Mouse (Mus musculus) forebrain, postnatal 0 days (tissue): ENCODE measurements around the gene Noc2l. TPM values are rescaled to one million over a fixed set of nuclear protein-coding genes. Genes with fewer than 3 reads are reported as not detected.

Experiments
- ATAC-seq: fragments of 200-750 bp; cut with Nextera tagmentation; 2 replicates; pipeline ENCODE4 v1.8.0; 2017; ENCODE audit warnings: mild to moderate bottlenecking, moderate library complexity
- DNase-seq: peaks from one replicate; pipeline ENCODE4 v3.0.0-alpha.2; 2015
- H3K27ac ChIP-seq: fragments of 300-500 bp; sonication (generic); 2 replicates; pipeline ENCODE4 v1.5.1; 2014; ENCODE audit warnings: low read depth, mild to moderate bottlenecking, antibody characterized with exemption, low read length, moderate library complexity, mixed read lengths
- H3K27me3 ChIP-seq: fragments of 300-500 bp; sonication (generic); 2 replicates; pipeline ENCODE4 v1.6.1; 2014; ENCODE audit warnings: mild to moderate bottlenecking, low read length, mixed read lengths; ENCODE audit not compliant: insufficient read depth
- H3K36me3 ChIP-seq: fragments of 300-500 bp; sonication (generic); 2 replicates; pipeline ENCODE4 v1.6.1; 2014; ENCODE audit warnings: mild to moderate bottlenecking, moderate library complexity; ENCODE audit not compliant: insufficient read depth
- H3K4me1 ChIP-seq: fragments of 300-500 bp; sonication (generic); 2 replicates; pipeline ENCODE4 v1.6.1; 2014; ENCODE audit warnings: antibody characterized with exemption; ENCODE audit not compliant: insufficient read depth
- H3K4me2 ChIP-seq: fragments of 300-500 bp; sonication (generic); 2 replicates; pipeline ENCODE4 v1.6.1; 2014; ENCODE audit warnings: low read depth, mild to moderate bottlenecking, moderate library complexity
- H3K4me3 ChIP-seq: fragments of 300-500 bp; sonication (generic); 2 replicates; pipeline ENCODE4 v1.5.1; 2014; ENCODE audit warnings: low read depth, low read length, mixed read lengths
- H3K9ac ChIP-seq: fragments of 300-500 bp; sonication (generic); 2 replicates; pipeline ENCODE4 v1.6.1; 2014; ENCODE audit warnings: mild to moderate bottlenecking
- H3K9me3 ChIP-seq: fragments of 300-500 bp; sonication (generic); 2 replicates; pipeline ENCODE4 v1.6.1; 2016; ENCODE audit warnings: low read length
- CTCF ChIP-seq: sonication (generic); IDR thresholded peaks from 2 replicates; pipeline ENCODE4 v1.5.1; 2016; ENCODE audit warnings: antibody characterized with exemption, control low read depth, low read depth
- WGBS: fragments of 180-500 bp; shearing (Covaris S2); extraction: QIAGEN DNeasy Blood & Tissue Kit; methylation state at CpG from one replicate; pipeline ENCODE4 v1.1.7; 2014; 5-methylcytosine and 5-hydroxymethylcytosine counted together
- polyA plus RNA-seq: library from polyadenylated mRNA; unstranded; fragments of >200 nt; fragmentation: Nextera tagmentation; extraction: Ambion mirVana; gene quantifications from 2 replicates; pipeline ENCODE4 v1.2.1, GENCODE M21; 2015
- total RNA-seq: library from RNA; depleted of rRNA; stranded (reverse); fragments of >200 nt; gene quantifications from 2 replicates; pipeline ENCODE4 v1.2.3, GENCODE M21; 2014; rRNA removed

Gene Noc2l
- total RNA-seq (80.7 and 83.9 TPM in 2 replicates), polyA plus RNA-seq (50.9 and 52.9 TPM in 2 replicates)

DNA sequence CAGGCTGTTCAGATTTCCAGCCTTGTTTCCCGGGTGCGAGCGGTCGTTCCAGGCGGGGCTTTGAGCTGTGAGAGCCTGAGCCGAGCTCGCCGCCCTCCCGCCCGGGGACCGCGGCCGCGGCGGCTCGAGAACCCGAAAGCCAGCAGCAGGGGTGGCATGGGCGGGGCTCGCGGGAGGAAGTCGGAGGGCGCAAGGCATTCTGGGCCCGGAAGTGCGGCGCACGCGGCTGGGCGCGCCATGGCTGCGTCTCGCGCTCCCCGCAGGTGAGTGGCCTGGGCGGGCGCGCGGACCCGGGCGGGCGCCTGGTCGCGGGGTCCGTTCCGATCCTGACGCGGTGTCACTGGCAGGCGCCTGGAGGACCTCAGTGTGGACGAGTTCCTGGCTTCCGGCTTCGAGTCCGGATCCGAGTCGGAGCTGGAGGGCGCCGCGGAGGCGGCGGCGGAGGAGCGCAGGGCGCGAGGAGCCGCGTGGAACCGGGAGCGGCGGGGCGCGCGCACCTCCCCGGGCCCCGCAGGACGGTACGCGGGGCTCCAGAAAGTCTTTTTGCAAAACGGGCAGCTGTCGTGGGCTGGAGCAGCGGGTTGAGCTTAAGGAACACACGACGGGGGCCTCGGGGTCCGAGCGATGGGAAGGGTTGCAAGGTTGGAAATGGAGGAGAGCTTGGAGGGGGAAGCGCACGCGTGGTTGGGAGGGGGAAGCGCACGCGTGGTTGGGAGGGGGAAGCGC lies at the start of gene Noc2l:
Gene Noc2l (plus strand): TSS at position 203 of the 726 bp plus-strand sequence.
- H3K4me2 ChIP-seq, result peak within 1 kb of the TSS; percentile 87
- no peaks in the 10 kb centered on the region for H3K27me3 ChIP-seq
- DNase-seq (peak; percentile 95), ATAC-seq (peak; percentile 91)
- peak within 1 kb of the TSS; percentile 88 for H3K27ac ChIP-seq
- peak within 1 kb of the TSS; percentile 79 for H3K9ac ChIP-seq
- H3K4me1 ChIP-seq, result peaks cover 8% of the 10 kb centered on the region; the same call in 1 of the 2 replicates
- no peak for TF ChIP-seq CTCF
- under 1% methylated on average over 89 of the region's 90 CpGs for WGBS
- H3K4me3 ChIP-seq, result peak within 1 kb of the TSS; percentile 89
- H3K9me3 ChIP-seq, result no peaks in the 10 kb centered on the region
- peaks cover 55% of the 10 kb centered on the region for H3K36me3 ChIP-seq

DNA sequence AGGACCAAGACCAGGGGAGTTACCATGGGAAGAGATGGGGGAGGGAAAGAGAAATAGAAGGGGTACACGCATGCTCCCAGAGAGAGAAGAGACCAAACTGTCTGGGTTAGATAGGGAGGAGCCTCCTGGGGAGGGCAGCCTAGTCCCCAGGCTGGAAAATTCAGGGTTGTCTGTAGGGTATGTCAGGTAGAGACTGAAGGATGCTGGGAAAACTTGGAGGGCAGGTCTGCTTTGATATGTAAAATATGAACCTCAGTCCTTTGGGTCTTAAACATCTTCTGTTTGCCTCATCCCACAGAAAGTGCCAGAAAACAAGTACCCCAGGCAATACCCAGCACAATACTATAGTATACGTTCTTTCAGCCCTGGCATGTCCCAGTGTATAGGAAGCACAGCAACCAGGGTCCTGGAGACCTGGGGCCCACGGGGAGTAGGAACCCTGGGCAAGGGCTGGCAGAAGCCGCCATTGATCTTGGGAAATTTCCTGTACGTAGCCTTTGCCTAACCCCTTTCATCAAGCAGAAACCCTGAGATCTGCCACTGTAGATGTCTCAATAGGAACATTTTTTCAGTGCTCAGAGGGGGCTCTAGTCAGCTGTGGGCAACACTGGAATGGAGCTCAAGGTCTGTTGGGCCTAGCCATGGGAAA lies 47.5 kb upstream of the Noc2l start:
- H3K9me3 ChIP-seq, result no peaks in the 10 kb centered on the region
- peak overlapping the region; percentile 64 for H3K27ac ChIP-seq
- H3K4me3 ChIP-seq, result no peak overlapping the region
- 0 out of 2 replicates have a peak, but pooled peaks have one; percentile 5 for TF ChIP-seq CTCF
- DNase-seq, result no peak
- no peak overlapping the region for H3K4me2 ChIP-seq
- H3K27me3 ChIP-seq, result no peaks in the 10 kb centered on the region
- H3K36me3 ChIP-seq, result peaks cover 25% of the 10 kb centered on the region; the same call in 1 of the 2 replicates
- 24% methylated on average over 5 of the region's 5 CpGs for WGBS
- H3K4me1 ChIP-seq, result peaks cover 50% of the 10 kb centered on the region
- ATAC-seq, result no peak
- H3K9ac ChIP-seq, result no peak overlapping the region

DNA sequence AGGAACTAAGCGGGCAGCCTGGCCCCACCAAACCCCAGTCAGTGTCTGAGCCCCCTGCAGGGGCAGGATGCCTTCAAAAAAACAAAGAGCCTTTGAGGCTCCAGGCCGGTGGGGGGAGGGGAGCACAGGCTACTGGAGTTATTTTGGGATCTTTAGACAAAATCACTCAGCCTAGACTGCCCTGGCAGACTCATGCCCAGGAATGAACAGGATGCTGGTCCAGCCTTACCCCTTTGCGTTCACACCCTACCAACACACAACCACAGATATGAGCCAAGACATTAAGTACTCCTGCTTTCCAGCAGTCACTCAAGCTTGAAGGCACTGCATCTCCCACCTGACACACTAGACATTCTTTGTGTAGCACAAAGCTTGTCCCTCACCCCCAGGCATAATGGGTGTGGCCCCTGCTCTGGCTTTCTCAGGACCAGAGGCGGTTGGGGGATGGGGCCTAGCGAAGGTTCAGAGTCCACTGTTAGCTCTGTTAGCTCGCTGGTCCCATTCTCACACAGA lies 46.9 kb upstream of the Noc2l start:
- ATAC-seq (peak; percentile 24), DNase-seq (peak; percentile 56)
- peaks cover 25% of the 10 kb centered on the region; the same call in 1 of the 2 replicates for H3K36me3 ChIP-seq
- H3K27me3 ChIP-seq, result no peaks in the 10 kb centered on the region
- H3K4me1 ChIP-seq, result peaks cover 45% of the 10 kb centered on the region
- H3K9ac ChIP-seq, result 0 out of 2 replicates have a peak overlapping the region, but pooled peaks have one; percentile 14
- no peak overlapping the region for H3K4me2 ChIP-seq
- 5% methylated on average over 6 of the region's 6 CpGs for WGBS
- no peak for TF ChIP-seq CTCF
- no peaks in the 10 kb centered on the region for H3K9me3 ChIP-seq
- H3K4me3 ChIP-seq, result no peak overlapping the region
- H3K27ac ChIP-seq, result peak overlapping the region; percentile 64

DNA sequence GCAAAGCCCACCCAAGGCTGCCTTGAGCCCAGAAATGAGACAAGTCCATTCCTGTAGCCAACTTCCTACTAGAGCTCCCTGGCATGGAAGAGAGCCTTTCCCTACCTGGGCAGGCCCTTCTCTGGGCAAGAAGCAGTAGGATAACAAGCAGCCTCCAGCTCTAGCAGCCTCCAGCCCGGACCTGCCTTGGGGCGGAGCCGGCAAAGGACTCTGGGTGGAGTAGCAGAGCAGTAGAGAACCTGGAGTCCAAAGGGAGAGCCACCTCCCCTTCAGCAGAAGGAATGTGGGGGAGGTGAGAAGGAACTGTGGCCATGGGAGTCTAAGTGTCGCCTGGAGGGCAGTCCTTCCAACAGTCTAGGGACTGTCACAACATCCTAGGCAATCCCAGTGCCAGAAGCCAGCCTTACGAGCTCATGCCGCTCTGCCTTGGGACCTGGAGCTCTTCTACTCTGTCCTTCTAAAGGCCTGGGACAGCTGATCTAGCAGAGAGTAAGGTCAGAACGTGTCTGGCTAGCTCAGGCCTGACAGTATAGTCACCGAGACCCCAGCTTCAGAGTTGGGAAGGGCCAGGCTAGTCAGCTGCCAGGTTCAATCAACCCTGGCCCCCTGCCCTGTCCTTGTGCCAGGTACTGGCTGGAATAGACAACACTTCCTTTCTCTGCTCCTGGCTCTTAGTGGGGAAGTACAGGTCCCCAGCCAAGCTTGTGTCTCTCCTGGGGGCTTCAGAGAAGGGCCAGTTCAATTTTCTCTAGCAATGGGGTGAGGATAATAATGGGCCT lies 43.2 kb upstream of the Noc2l start:
- no peak overlapping the region for H3K9ac ChIP-seq
- H3K9me3 ChIP-seq, result no peaks in the 10 kb centered on the region
- H3K4me2 ChIP-seq, result no peak overlapping the region
- WGBS, result 44% methylated on average over 8 of the region's 8 CpGs
- H3K27ac ChIP-seq, result no peak overlapping the region
- no peak overlapping the region for H3K4me3 ChIP-seq
- ATAC-seq (peak; percentile 3; the same call in 1 of the 2 replicates), DNase-seq (peak; percentile 38)
- no peak for TF ChIP-seq CTCF
- no peaks in the 10 kb centered on the region for H3K27me3 ChIP-seq
- H3K36me3 ChIP-seq, result peaks cover 25% of the 10 kb centered on the region; the same call in 1 of the 2 replicates
- peaks cover 28% of the 10 kb centered on the region for H3K4me1 ChIP-seq

DNA sequence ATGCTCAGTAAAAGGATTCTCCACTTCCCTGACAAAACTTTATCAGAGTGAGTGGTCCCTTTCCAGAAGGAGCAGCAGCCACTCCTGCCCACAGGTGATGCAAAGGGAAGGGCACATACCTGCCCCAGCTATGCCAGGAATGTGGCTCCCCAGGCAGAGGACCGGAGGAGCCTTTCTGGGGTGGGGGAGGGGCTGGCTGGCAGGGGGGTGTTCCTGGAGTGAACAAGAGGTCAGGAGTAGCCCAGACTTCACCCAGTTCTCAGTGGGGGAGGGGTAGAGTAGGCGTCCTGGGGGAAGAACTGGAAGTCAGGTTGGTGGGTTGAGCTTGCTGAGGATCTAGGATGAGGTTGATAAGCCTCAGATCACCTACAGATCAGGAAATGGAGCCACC lies 42.6 kb upstream of the Noc2l start:
- peaks cover 25% of the 10 kb centered on the region; the same call in 1 of the 2 replicates for H3K36me3 ChIP-seq
- no peak overlapping the region for H3K9ac ChIP-seq
- no peak overlapping the region for H3K27ac ChIP-seq
- no peak for TF ChIP-seq CTCF
- WGBS, result 27% methylated on average over 2 of the region's 2 CpGs
- H3K4me1 ChIP-seq, result peaks cover 22% of the 10 kb centered on the region
- no peak overlapping the region for H3K4me2 ChIP-seq
- ATAC-seq (no peak), DNase-seq (no peak)
- no peak overlapping the region for H3K4me3 ChIP-seq
- H3K9me3 ChIP-seq, result no peaks in the 10 kb centered on the region
- H3K27me3 ChIP-seq, result no peaks in the 10 kb centered on the region

DNA sequence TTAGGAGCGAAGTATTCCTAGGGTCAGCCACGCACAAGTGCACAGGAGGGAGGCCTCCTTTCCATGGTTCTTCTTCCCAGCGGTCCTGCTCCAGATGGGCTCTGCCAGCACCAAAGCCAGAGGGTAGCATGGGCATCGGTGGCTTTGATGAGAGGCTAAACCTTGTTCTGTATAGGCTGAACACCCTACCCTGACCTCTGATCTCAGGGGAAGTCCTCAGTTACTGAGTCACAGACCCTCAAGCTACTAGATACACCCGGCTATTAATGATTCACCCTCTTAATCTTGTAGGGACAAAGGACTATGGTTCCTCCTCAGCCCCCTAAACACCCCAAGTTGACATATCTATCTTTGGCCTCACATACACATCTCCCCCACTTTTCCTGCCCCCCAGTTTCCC lies 41.9 kb upstream of the Noc2l start:
- Histone ChIP-seq H3K27me3 (no peaks in the 10 kb centered on the region), H3K4me2 (no peak overlapping the region), H3K36me3 (peaks cover 25% of the 10 kb centered on the region; the same call in 1 of the 2 replicates), H3K9me3 (no peaks in the 10 kb centered on the region), H3K4me3 (no peak overlapping the region), H3K4me1 (peaks cover 15% of the 10 kb centered on the region), H3K27ac (no peak overlapping the region), H3K9ac (no peak overlapping the region)
- TF ChIP-seq CTCF, result no peak
- WGBS, result 73% methylated on average over 5 of the region's 5 CpGs
- ATAC-seq (no peak), DNase-seq (no peak)
